Mouse (Mus musculus): Measurements from ENCODE around the gene Cyb5r4. TPM values are rescaled to one million over a fixed set of nuclear protein-coding genes. Genes with fewer than 3 reads are reported as not detected.

Cyb5r4 gene
- polyA plus RNA-seq, 1 experiment: 8.5 TPM

- Histone ChIP-seq H3K27me3 (ENCODE audit: control insufficient read depth, insufficient read depth, low read length) (peaks cover 16% of the 10 kb centered on the region; the same call in 1 of the 2 replicates), H3K4me1 (replicated peaks; ENCODE audit: control insufficient read depth, insufficient read depth, low read length) (no peaks in the 10 kb centered on the region), H3K36me3 (ENCODE audit: control insufficient read depth, insufficient read depth, low read length) (no peaks in the 10 kb centered on the region), H3K4me3 (ENCODE audit: control insufficient read depth, insufficient read depth, low read length) (no peak within 1 kb of the TSS), H3K27ac (ENCODE audit: control insufficient read depth, insufficient read depth, low read length) (no peak within 1 kb of the TSS)
- TF ChIP-seq CTCF (IDR thresholded peaks at IDR 0.05; ENCODE audit: borderline replicate concordance, control insufficient read depth, extremely low read depth, insufficient read depth, low read length, poor library complexity) (no peak), POLR2A (IDR thresholded peaks at IDR 0.05; ENCODE audit: control insufficient read depth, extremely low read depth, insufficient read depth, low read length, poor library complexity) (no peak)
- no peak for DNase-seq
- 4% methylated on average over 71 of the region's 71 CpGs for whole genome bisulfite sequencing
Measured at GRCm38 (mm10) chr9:87015288-87015937, 6.4 kb upstream of the Cyb5r4 start, which contains the start of gene Ripply2. Ripply2 (plus strand) TSS chr9:87015537.

GRCm38 (mm10) chr9:87015938-87016294, 5.9 kb upstream of the Cyb5r4 start:
- Histone ChIP-seq H3K27me3 (ENCODE audit: control insufficient read depth, insufficient read depth, low read length) (peaks cover 16% of the 10 kb centered on the region; the same call in 1 of the 2 replicates), H3K36me3 (ENCODE audit: control insufficient read depth, insufficient read depth, low read length) (no peaks in the 10 kb centered on the region), H3K4me1 (replicated peaks; ENCODE audit: control insufficient read depth, insufficient read depth, low read length) (no peaks in the 10 kb centered on the region), H3K4me3 (ENCODE audit: control insufficient read depth, insufficient read depth, low read length) (no peak overlapping the region), H3K27ac (ENCODE audit: control insufficient read depth, insufficient read depth, low read length) (no peak overlapping the region)
- no peak for TF ChIP-seq POLR2A (IDR thresholded peaks at IDR 0.05; ENCODE audit: control insufficient read depth, extremely low read depth, insufficient read depth, low read length, poor library complexity)
- no peak for TF ChIP-seq CTCF (IDR thresholded peaks at IDR 0.05; ENCODE audit: borderline replicate concordance, control insufficient read depth, extremely low read depth, insufficient read depth, low read length, poor library complexity)
- 6% methylated on average over 10 of the region's 10 CpGs for WGBS
- DNase-seq: no peak

- H3K27ac ChIP-seq (ENCODE audit: control insufficient read depth, insufficient read depth, low read length): no peak overlapping the region
- no peak for TF ChIP-seq CTCF (IDR thresholded peaks at IDR 0.05; ENCODE audit: borderline replicate concordance, control insufficient read depth, extremely low read depth, insufficient read depth, low read length, poor library complexity)
- no peak for TF ChIP-seq POLR2A (IDR thresholded peaks at IDR 0.05; ENCODE audit: control insufficient read depth, extremely low read depth, insufficient read depth, low read length, poor library complexity)
- WGBS: 10% methylated on average over 6 of the region's 6 CpGs
Measured at GRCm38 (mm10) chr9:87025764-87026163, 4.0 kb downstream of the Cyb5r4 start.

GRCm38 (mm10) chr9:87027423-87028084, 5.7 kb downstream of the Cyb5r4 start:
- WGBS: 53% methylated on average over 8 of the region's 8 CpGs
- H3K27me3 ChIP-seq (ENCODE audit: control insufficient read depth, insufficient read depth, low read length): no peaks in the 10 kb centered on the region
- no peak overlapping the region for H3K4me3 ChIP-seq (ENCODE audit: control insufficient read depth, insufficient read depth, low read length)
- no peak overlapping the region for H3K27ac ChIP-seq (ENCODE audit: control insufficient read depth, insufficient read depth, low read length)
- no peaks in the 10 kb centered on the region for H3K4me1 ChIP-seq (replicated peaks; ENCODE audit: control insufficient read depth, insufficient read depth, low read length)
- peak; percentile 49 for DNase-seq
- no peak for TF ChIP-seq POLR2A (IDR thresholded peaks at IDR 0.05; ENCODE audit: control insufficient read depth, extremely low read depth, insufficient read depth, low read length, poor library complexity)
- no peak for TF ChIP-seq CTCF (IDR thresholded peaks at IDR 0.05; ENCODE audit: borderline replicate concordance, control insufficient read depth, extremely low read depth, insufficient read depth, low read length, poor library complexity)
- H3K36me3 ChIP-seq (ENCODE audit: control insufficient read depth, insufficient read depth, low read length): no peaks in the 10 kb centered on the region; the same call in 1 of the 2 replicates

More at GRCm38 (mm10) chr9:87025764-87026163, 4.0 kb downstream of the Cyb5r4 start:
- Histone ChIP-seq H3K27me3 (ENCODE audit: control insufficient read depth, insufficient read depth, low read length) (no peaks in the 10 kb centered on the region), H3K4me3 (ENCODE audit: control insufficient read depth, insufficient read depth, low read length) (no peak overlapping the region), H3K4me1 (replicated peaks; ENCODE audit: control insufficient read depth, insufficient read depth, low read length) (no peaks in the 10 kb centered on the region), H3K36me3 (ENCODE audit: control insufficient read depth, insufficient read depth, low read length) (no peaks in the 10 kb centered on the region)
- DNase-seq: no peak

- no peak for TF ChIP-seq CTCF (IDR thresholded peaks at IDR 0.05; ENCODE audit: borderline replicate concordance, control insufficient read depth, extremely low read depth, insufficient read depth, low read length, poor library complexity)
- TF ChIP-seq POLR2A (IDR thresholded peaks at IDR 0.05; ENCODE audit: control insufficient read depth, extremely low read depth, insufficient read depth, low read length, poor library complexity): no peak
- Histone ChIP-seq H3K36me3 (ENCODE audit: control insufficient read depth, insufficient read depth, low read length) (peaks cover 3% of the 10 kb centered on the region; the same call in 1 of the 2 replicates), H3K4me3 (ENCODE audit: control insufficient read depth, insufficient read depth, low read length) (no peak overlapping the region), H3K27me3 (ENCODE audit: control insufficient read depth, insufficient read depth, low read length) (no peaks in the 10 kb centered on the region), H3K4me1 (replicated peaks; ENCODE audit: control insufficient read depth, insufficient read depth, low read length) (no peaks in the 10 kb centered on the region), H3K27ac (ENCODE audit: control insufficient read depth, insufficient read depth, low read length) (no peak overlapping the region)
- DNase-seq: no peak
- 93% methylated on average over 4 of the region's 4 CpGs for WGBS
Measured at GRCm38 (mm10) chr9:87032196-87032595, 10.4 kb downstream of the Cyb5r4 start.

- no peak overlapping the region for H3K4me3 ChIP-seq (ENCODE audit: control insufficient read depth, insufficient read depth, low read length)
- peaks cover 3% of the 10 kb centered on the region; the same call in 1 of the 2 replicates for H3K36me3 ChIP-seq (ENCODE audit: control insufficient read depth, insufficient read depth, low read length)
- no peak for DNase-seq
- TF ChIP-seq POLR2A (IDR thresholded peaks at IDR 0.05; ENCODE audit: control insufficient read depth, extremely low read depth, insufficient read depth, low read length, poor library complexity) (no peak), CTCF (IDR thresholded peaks at IDR 0.05; ENCODE audit: borderline replicate concordance, control insufficient read depth, extremely low read depth, insufficient read depth, low read length, poor library complexity) (no peak)
- H3K27ac ChIP-seq (ENCODE audit: control insufficient read depth, insufficient read depth, low read length): no peak overlapping the region
- H3K4me1 ChIP-seq (replicated peaks; ENCODE audit: control insufficient read depth, insufficient read depth, low read length): no peaks in the 10 kb centered on the region
- H3K27me3 ChIP-seq (ENCODE audit: control insufficient read depth, insufficient read depth, low read length): no peaks in the 10 kb centered on the region
- whole genome bisulfite sequencing: 90% methylated on average over 2 of the region's 2 CpGs
Measured at GRCm38 (mm10) chr9:87034831-87035580, 13.2 kb downstream of the Cyb5r4 start.
